Mouse (Mus musculus): ENCODE data around the gene Ncstn.

- TF ChIP-seq GATA1 (IDR thresholded peaks at IDR 0.05; ENCODE audit: low read length) (no peak), TAL1 (IDR thresholded peaks at IDR 0.05; ENCODE audit: low read length) (no peak)
These were observed 42.0 kb upstream of the Ncstn start for GRCm38 (mm10) chr1:172124572-172124971.
